Mouse (Mus musculus): Measurements from ENCODE around the gene Rab11fip5.

GRCm38 (mm10) chr6:85333000-85333669 is 41.3 kb downstream of the Rab11fip5 start, which contains the start of gene Sfxn5:
- TF ChIP-seq POLR2A (IDR thresholded peaks at IDR 0.05; ENCODE audit: borderline replicate concordance, control insufficient read depth, low read depth, low read length), result peak; percentile 47; the same call in 1 of the 2 replicates
- no peak; the same call in 1 of the 2 replicates for TF ChIP-seq CTCF (IDR thresholded peaks at IDR 0.05; ENCODE audit: control insufficient read depth, insufficient read depth, low read length)

Data from bone marrow, adult 2 months (tissue).